Mouse (Mus musculus) cortical plate, adult 2 months (tissue): Measurements from ENCODE around the gene Nt5dc2. TPM values are rescaled to one million over a fixed set of nuclear protein-coding genes. Genes with fewer than 3 reads are reported as not detected.

Experiments used
- H3K27ac ChIP-seq: fragments of 200-500 bp; 2 replicates; pipeline ENCODE4 v1.5.1; 2012; ENCODE audit warnings: low read length, control low read depth, inconsistent platforms; ENCODE audit not compliant: insufficient read depth
- H3K4me1 ChIP-seq: fragments of 200-500 bp; 2 replicates; pipeline ENCODE4 v1.6.1; 2011; ENCODE audit warnings: low read length; ENCODE audit not compliant: control insufficient read depth, insufficient read depth
- H3K4me3 ChIP-seq: fragments of 200-500 bp; 2 replicates; pipeline ENCODE4 v1.5.1; 2011; ENCODE audit warnings: mild to moderate bottlenecking, low read length, control low read depth; ENCODE audit not compliant: insufficient read depth
- CTCF ChIP-seq: fragments of 200-500 bp; IDR thresholded peaks from 2 replicates; pipeline ENCODE4 v1.5.1; 2011; ENCODE audit warnings: mild to moderate bottlenecking, control low read depth, low read length; ENCODE audit not compliant: insufficient read depth; ENCODE audit errors: extremely low read depth
- POLR2A ChIP-seq: fragments of 200-500 bp; IDR thresholded peaks from 2 replicates; pipeline ENCODE4 v1.6.1; 2011; ENCODE audit warnings: mild to moderate bottlenecking, low read length, control low read depth; ENCODE audit not compliant: insufficient read depth; ENCODE audit errors: extremely low read depth
- polyA plus RNA-seq: library from polyadenylated mRNA; depleted of rRNA; stranded (reverse); fragments of >200 nt; gene quantifications from 2 replicates; pipeline ENCODE4 v1.2.3, GENCODE M21; 2012; rRNA removed

Gene Nt5dc2
- polyA plus RNA-seq = 12.8 and 13.0 TPM in 2 replicates

- no peak for TF ChIP-seq POLR2A
- no peak for TF ChIP-seq CTCF
- Histone ChIP-seq H3K4me3 (peak within 1 kb of the TSS; percentile 8; the same call in 1 of the 2 replicates), H3K4me1 (peaks cover 2% of the 10 kb centered on the region), H3K27ac (no peak within 1 kb of the TSS)
Observed at GRCm38 (mm10) chr14:31130236-31131220, at the start of gene Nt5dc2. TSS of gene Nt5dc2 (plus strand) at chr14:31131053.

- TF ChIP-seq POLR2A (no peak), CTCF (no peak)
- Histone ChIP-seq H3K4me3 (no peak overlapping the region), H3K27ac (no peak overlapping the region), H3K4me1 (no peaks in the 10 kb centered on the region)
Observed at GRCm38 (mm10) chr14:31081147-31081546, 49.7 kb upstream of the Nt5dc2 start.

GRCm38 (mm10) chr14:31087433-31087832 lies 43.4 kb upstream of the Nt5dc2 start:
- Histone ChIP-seq H3K27ac (no peak overlapping the region), H3K4me1 (no peaks in the 10 kb centered on the region), H3K4me3 (no peak overlapping the region)
- TF ChIP-seq POLR2A = no peak
- TF ChIP-seq CTCF = no peak

- Histone ChIP-seq H3K27ac (no peak overlapping the region), H3K4me3 (no peak overlapping the region), H3K4me1 (no peaks in the 10 kb centered on the region)
- TF ChIP-seq CTCF (no peak), POLR2A (no peak)
Observed at GRCm38 (mm10) chr14:31088515-31088914, 42.3 kb upstream of the Nt5dc2 start.

- TF ChIP-seq CTCF (no peak), POLR2A (no peak)
Observed at GRCm38 (mm10) chr14:31089918-31090317, 40.9 kb upstream of the Nt5dc2 start.

GRCm38 (mm10) chr14:31105156-31105555 lies 25.7 kb upstream of the Nt5dc2 start:
- no peak for TF ChIP-seq CTCF
- TF ChIP-seq POLR2A = no peak
- H3K4me3 ChIP-seq = no peak overlapping the region
- no peaks in the 10 kb centered on the region for H3K4me1 ChIP-seq
- no peak overlapping the region for H3K27ac ChIP-seq

More at GRCm38 (mm10) chr14:31089918-31090317, 40.9 kb upstream of the Nt5dc2 start:
- H3K27ac ChIP-seq = no peak overlapping the region
- no peaks in the 10 kb centered on the region for H3K4me1 ChIP-seq
- H3K4me3 ChIP-seq = no peak overlapping the region

- Histone ChIP-seq H3K4me1 (no peaks in the 10 kb centered on the region), H3K27ac (no peak overlapping the region), H3K4me3 (no peak overlapping the region)
- TF ChIP-seq CTCF (no peak), POLR2A (no peak)
Observed at GRCm38 (mm10) chr14:31110613-31111012, 20.2 kb upstream of the Nt5dc2 start.

GRCm38 (mm10) chr14:31112187-31112586 lies 18.7 kb upstream of the Nt5dc2 start:
- no peaks in the 10 kb centered on the region for H3K4me1 ChIP-seq
- H3K4me3 ChIP-seq = no peak overlapping the region

GRCm38 (mm10) chr14:31114011-31114410 lies 16.8 kb upstream of the Nt5dc2 start:
- Histone ChIP-seq H3K4me3 (no peak overlapping the region), H3K4me1 (no peaks in the 10 kb centered on the region), H3K27ac (no peak overlapping the region)
- no peak for TF ChIP-seq CTCF
- TF ChIP-seq POLR2A = no peak

More at GRCm38 (mm10) chr14:31112187-31112586, 18.7 kb upstream of the Nt5dc2 start:
- no peak overlapping the region for H3K27ac ChIP-seq
- no peak for TF ChIP-seq POLR2A
- TF ChIP-seq CTCF = no peak

GRCm38 (mm10) chr14:31115522-31115921 lies 15.3 kb upstream of the Nt5dc2 start:
- Histone ChIP-seq H3K4me3 (no peak overlapping the region), H3K27ac (no peak overlapping the region), H3K4me1 (no peaks in the 10 kb centered on the region)
- TF ChIP-seq CTCF (no peak), POLR2A (no peak)
